Mouse (Mus musculus): Measurements from ENCODE around the gene Mtap.

Mtap gene

DNA sequence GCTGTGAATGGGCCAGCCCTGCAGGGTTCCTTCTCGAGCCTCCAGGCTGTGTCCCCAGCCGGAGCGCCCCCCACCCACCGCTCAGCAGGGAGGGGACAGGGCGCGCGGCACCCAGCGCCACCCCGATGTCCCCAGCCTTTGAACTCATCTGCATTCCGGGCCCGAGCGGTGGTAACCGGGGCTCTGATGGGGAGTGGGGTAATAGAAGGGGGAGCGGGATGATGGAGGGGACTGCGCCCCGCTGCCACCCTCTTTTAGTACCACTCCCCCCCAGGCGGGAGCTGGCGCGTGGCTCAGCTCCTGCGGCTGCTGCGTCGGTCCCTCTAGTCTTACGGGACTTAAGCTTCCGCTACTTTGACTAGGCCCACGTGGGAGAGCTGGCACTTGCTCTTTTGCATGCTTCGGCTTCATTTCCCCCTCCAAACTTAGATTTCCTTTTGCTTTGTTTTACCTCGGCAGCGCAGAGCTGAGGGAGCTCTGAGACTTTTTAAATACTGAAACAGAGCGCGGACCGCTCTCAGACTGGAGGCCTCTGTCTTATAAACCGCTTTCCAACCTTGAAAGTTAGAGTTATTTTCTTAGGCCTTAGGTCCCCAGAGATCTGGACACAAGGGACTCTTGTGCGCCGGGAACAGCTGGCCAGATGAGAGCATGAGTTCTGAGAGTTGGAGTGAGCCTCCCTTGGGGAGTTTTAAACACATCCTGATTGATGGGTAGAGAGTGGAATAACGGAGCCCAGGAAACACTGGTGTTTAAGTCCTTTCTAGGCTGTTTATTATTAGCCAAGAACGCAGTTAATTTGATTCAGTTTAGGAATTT is 829 bp downstream of the Mtap start:
- peak; percentile 59 for DNase-seq

DNA sequence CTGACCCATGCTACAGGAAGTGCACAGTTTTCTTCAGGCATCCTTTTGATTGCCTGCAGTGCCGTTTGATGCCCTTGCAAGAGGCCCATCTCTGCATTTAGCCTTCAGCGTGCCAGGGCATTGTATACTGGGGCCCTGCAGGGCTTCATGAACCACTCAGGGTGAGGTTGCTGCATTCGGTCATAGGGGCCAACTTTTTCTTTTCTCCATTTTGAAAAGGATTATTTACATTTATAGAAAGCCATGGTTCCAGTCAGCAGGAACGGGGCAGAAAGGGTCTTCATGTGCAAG is 1.4 kb downstream of the Mtap start:
- no peak for DNase-seq

DNA sequence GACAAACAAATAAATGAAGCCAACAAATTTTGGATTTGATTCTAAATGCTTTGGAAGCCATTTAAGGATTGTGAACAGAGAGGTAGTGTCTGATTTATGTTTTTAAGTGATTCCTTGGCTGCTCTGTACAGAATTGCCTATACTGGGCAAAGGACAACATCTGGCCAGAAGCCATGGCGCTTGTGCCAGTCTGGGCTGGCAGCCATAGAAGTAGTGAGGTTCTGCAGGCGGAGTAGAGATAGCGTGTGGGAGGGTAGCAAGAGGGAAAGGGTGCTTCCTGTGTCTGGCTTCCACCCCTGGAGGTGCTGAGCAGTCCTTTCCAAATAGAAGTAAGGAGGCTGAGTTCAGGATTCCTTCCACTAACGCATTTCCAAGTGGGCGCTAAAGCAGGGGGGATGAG is 3.9 kb downstream of the Mtap start:
- peak; percentile 48 for DNase-seq

DNA sequence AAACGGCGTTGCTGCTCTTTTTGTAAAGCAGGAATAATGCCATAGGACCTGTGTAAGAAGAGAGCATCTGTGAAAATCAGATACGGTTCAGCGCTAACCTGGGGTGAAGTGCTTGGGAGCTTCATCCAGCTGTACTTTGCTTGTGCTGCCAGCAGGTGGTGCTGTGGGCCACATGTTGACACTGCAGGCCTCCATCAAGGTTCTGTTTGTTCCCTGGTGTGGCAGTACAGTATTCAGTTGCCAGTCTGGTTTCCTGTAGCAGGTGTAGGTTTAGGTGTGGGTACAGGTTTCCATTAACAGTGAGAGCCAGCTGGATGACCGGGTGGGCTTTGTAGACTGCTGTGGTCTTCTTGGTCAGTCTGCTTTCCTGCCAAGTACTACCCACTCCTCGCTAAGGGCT is 8.5 kb downstream of the Mtap start:
- DNase-seq, result peak; percentile 74

DNA sequence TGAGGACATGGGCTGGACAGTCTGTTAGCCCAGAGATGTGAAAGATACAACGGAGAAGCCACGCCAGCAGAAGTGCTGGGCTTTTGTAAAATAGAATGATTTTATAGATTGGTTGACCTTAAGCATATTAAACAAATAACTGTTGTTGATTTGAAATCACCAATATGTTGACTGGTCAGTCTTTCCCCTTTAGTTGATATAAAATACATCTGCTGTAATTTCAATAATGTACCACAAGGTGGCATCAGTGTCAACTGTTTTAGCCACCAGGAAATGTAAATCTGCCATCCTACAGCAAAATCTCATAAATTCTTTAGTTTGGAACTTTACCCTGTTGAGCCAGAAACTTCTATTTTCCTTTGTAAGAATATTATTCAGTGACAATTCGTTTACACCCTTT is 9.4 kb downstream of the Mtap start:
- DNase-seq, result no peak

DNA sequence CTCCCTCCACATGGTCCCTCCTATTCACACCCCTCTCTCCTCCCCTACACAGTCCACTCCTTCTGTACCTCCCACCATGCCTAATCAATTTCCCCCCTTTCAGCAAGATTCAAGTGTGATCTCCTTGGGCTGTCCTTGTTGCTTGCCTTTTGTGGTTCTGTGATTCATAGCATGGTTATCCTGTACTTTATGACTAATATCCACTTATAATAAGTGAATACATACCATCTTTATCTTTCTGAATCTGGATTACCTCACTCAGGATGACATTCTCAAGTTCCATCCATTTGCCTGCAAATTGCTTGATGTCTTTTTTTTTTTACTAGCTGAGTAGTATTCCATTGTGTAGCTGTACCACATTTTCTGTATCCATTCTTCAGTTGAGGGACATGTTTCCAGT is 12.3 kb downstream of the Mtap start:
- DNase-seq, result no peak

DNA sequence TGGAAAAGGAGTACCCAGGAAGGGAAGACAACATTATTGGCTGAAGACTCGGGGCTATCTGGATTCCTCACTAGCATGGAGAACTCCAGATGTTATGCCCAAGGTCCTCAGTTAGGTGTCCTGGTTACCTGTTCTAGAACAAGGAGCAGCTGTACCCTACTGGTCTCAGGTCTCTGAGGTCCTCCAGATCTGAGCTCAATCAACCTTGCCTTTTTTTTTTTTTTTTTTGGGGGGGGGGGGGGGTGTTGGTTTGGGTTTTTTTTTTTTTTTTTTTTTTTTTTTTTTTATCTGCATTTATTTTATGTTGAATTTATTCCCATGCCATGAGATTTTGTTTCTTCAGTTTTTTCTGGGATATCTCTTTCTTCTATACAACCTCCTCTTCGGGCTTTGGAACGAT is 24.5 kb downstream of the Mtap start:
- DNase-seq, result no peak

DNA sequence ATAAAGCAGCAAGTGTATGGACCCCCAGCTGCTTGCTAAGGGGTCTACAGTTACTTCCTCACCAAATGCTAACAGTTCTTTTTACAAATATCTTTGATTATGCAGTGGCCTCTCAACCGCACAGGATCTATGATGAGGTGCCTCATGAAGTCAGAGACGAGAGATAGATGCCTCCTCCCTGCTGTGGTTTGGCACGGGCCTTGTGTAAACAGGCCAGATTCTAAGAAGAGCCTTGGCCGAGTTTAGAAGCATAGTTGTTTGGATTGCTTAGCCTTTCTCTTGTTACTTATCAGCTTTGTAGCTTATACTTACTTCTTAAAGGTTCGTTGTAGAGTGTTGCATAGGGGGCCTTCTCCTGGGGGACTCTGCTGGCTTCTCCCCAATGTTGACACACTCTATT is 25.6 kb downstream of the Mtap start:
- no peak for DNase-seq

DNA sequence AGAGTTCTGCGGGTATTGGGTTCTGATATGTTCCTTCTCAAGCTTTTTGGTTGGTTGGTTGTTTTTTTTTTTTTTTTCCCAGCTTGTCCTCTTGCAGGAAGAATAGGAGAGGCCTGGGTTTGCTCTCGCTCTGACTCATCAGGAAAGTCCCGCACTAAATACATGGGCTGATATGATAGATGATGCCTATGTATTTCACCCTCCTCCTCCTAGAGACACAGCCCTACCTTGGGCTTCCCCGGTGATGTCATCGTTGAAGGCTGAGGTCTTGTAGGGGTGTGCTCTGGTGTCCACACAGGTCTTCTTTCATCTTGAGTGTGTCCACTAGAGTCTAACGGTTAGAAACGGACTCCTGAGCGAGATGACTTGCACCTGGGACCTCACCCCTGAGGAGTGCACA is 26.7 kb downstream of the Mtap start:
- DNase-seq, result no peak

DNA sequence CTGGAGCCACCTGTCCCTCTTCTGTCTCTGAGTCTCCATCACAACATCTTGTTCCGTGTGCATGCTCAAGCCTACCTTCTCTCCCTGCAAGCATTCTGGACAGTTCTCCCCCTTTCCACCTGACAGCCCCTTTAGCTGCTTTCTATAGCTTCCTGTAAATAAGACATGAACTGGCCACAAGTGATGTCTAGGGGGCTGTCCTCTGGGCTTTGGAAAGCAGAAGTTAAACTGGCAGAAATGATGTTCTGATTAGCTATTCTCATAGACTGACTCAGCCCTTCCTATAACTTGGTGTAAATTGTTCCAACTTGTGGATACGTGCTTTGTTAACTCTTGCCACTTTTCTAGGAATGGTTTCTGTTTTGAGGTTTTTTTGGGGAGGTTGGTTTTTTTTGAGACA is 27.8 kb downstream of the Mtap start:
- DNase-seq, result no peak

DNA sequence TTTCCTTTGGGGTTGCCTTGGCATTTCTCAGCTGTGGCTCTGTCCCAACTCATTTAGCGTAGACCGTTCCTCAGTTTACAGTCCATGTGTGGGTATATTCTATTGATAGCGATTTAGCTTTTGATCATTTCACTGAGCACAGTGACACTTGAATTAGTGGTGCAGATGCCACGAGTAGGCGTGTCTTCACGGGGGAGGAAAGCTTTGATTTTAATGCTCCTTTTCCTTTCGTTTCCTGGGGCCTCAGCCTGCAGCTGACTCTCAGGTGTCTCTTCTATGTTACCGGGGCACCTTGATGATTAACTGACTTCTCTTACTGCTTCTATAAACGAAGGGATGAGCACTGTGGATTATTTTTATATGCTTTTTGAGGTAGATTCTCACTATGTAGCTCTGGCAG is 32.0 kb downstream of the Mtap start:
- DNase-seq, result no peak

DNA sequence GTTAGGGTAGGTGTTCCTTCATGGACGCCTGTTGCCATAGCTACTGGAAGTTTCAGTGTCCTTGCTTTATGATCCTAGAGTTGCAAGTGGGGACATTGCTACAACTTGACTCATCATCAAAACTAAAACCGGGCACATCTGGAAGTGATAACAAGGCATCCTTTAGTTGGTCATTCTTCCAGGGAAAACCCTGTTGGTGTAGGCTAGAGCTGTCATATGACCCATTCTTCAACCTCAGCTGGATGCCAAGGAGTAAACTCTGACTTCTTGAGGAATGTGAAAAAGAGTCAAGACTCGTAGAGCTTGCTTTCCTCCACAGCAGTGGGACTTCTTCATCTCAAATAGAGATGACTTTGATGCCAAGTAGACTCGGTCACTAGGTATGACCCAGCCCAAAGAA is 32.8 kb downstream of the Mtap start:
- no peak for DNase-seq

DNA sequence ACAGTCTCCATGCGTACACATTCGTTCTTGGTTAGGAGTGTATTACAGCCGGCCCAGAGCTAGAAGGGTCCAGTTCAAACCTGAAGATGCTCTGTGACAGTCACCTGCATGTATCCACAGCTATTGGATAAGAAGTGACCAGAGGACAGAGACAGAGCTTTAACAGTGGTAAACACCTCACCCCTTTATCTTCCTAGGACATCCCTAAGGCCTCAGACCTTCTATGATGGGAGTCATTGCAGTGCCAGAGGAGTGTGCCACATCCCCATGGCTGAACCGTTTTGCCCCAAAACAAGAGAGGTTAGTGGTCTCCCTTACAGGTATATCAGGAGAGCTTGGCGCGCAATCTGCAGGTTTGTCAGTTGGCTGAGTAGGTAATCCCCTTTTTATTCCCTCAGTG is 34.0 kb downstream of the Mtap start:
- DNase-seq, result no peak

DNA sequence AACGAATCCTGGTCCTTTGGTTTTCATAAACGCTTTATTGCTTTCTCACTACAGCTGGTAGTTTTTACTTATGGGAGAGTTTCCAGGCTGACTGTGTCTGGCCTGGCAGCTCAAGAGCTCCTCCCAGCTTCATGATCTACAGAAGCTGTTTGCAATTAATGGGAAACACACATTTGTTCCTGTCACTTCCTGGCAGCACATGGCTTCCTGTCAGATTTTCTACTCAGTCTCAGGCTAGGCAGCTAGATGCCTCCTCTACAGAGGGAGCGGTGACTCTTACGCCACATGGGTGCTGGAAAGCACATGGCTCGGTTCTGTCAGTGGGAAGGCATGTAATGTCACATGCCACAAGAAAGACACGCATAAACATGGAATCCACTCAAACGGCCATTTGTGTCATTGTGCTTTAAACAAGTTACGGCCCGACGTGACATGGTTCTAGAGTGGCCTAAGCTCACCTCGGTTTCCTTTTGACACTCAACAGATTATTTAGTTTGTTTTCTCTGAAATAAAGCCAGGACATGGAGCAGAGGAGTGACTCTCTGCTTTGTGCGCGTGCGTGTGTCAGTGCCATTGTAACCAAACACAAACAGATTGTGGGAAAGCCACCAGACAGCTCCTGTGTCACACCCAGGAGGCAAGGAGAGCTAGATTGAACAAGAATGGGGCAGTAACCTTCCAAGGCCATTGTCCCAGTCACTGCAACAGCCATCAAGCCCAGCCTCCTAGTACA is 36.1 kb downstream of the Mtap start:
- DNase-seq, result peak; percentile 13

DNA sequence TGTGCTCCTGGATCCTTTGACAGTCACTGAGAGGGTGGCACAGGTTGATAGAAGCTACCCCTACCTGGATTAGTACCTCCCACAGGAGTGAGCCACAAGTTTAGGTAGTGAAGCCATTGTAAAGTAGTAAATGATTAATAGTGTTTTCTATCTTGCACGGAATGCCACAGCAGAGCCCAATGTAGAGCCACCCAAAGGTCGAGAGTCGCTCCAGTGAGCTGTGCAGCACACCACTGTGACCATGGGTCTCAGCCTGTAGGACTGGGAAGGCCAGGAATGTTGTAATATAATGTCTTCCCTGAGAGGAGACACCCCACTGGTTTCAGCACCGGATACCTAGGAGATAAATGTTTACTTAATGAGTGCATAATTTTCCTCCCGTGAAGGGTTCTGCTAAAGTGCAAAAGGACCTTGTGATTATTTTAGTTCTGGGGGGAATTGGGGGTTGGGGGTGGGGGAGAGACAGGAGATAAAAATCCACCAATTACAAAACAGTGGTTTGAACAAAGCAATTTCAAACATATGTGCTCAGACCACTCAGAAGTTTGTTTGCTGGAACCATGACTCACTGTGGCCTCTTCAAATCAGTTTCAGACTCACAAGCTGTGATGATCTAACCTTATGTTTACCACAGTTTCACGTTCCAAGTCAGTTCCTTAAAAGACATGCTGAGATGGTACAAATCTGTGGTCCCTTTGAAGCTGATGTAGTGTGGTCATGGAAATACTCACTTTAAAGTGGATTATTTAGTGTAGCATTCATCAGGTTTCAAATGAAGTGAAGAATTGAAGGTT is 40.8 kb downstream of the Mtap start:
- peak; percentile 41 for DNase-seq

DNA sequence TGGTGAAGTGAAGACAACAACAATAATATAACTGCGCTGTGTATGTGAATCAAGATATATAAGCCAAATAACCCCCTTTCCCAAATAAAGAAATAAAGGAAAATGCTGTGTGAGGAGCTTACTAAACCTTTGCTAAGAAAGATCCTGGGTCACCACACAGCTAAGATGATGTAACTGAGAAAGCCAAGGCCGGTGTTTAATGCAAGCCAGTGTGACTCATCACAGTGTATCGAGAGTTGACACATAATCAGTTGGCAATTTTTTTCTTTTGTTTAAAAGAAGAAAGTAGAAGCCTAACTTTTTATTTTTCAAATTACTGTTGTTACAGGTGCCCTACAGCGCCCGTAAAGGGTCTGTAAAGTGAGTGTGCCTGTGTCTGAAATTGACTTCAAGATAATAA is 43.2 kb downstream of the Mtap start:
- DNase-seq, result no peak

DNA sequence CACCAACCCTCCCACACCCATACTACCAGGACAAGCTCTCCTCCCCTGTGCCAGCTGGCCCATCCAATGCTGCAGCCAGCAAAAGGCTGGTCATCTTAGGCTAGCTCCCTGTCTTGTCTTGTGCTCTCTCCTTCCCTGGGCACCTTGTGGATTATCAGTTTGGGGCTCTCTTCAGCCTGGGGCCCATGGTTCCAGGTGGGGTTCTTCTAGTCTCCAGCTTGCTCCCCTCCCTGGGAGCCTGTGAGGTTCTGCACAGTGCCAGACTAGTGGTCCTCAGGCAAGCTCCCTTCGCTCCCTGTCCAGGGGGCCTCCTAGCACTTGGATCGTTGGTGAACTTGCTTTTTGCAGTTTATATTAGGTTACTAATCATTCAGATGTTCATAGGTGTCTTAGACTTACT is 44.7 kb downstream of the Mtap start:
- no peak for DNase-seq

DNA sequence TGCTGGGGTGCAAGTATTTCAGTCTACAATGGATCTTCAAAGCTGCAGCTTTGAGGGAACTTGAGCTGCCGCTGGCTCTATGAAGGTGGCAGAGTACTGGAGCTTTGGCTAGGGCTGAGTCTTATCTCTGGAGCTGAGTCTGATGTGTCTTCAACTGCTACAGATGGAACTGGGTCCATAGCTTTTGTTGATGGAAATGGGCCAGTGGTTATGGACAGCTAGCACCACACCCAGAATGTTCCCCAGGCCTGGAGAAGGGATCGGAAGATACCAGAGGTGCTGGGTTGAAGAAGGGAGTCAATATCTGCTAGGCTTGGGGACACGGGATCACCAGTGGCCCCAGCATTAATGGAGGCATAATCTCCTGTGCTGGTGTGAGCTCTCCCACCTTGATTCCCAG is 45.6 kb downstream of the Mtap start:
- DNase-seq, result no peak

DNA sequence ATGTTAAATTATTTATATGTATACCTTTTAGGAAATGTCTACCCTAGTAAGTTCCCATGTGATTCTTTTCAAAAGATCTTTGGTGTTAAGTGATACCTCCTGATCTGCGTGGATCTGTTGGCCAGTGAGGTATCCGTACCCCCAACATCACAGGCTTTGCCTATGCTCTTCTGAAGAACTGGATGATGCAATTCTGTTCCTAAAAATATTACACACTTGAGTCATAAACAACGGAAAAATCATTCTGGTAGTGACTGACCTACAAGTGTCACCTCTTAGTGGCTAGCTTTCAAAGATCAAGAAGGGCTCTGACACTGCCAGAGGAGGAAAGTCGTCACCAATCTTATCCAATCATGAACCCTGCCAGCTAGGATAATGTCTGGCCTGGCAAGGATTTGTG is 58.6 kb downstream of the Mtap start:
- DNase-seq, result no peak

DNA sequence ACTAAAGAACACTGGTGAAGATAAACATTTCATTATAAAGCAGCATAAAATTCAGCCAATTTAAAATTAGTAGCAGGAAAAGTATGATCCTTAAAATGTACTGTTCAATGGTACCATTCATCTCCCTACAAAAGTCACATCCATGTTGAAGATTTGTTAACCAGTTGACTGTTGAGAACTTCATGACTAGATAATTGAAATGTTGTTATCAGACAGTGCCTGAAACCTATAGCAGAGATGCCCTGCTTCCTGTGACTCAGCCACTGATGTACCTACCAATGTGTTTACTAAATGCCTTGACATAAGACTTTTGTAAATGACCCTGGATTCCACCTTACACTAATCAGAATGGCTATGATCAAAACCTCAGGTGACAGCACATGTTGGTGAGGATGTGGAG is 60.2 kb downstream of the Mtap start:
- no peak for DNase-seq

DNA sequence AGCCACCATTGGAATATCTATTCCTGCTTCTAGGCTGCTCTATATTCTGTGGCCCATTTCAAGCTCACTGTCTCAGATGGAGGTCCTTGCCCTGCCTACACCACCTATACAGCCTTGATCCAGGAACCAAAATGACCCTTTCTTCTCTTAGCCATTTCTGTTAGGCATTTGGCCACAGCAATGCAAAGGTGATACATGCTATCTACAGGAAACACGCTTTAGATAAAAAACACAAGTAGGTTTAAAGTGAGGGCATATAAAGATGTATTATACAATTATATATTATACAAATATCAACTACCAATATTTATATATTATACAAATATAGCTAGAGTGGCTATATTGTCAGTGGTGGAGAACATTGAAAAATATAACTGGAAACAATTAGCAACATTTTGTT is 63.9 kb downstream of the Mtap start:
- DNase-seq, result no peak

DNA sequence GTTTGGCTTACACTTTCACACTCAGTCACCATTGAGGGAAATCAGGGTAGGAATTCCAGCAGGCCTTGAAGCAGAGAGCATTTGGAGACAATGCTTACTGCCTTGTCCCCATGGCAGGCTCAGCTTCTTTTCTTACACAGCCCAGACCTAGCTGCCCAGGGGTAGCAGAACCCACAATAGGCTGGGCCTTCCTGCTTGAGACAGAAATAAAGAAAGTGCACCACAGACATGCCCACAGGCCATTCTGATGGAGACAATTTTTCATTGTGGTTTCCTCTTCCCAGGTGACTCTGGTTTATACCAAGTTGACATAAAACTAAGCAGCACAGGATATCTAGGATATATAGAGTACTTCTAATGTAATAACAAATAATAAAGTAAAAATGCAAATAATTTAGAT is 72.4 kb downstream of the Mtap start:
- DNase-seq, result no peak

DNA sequence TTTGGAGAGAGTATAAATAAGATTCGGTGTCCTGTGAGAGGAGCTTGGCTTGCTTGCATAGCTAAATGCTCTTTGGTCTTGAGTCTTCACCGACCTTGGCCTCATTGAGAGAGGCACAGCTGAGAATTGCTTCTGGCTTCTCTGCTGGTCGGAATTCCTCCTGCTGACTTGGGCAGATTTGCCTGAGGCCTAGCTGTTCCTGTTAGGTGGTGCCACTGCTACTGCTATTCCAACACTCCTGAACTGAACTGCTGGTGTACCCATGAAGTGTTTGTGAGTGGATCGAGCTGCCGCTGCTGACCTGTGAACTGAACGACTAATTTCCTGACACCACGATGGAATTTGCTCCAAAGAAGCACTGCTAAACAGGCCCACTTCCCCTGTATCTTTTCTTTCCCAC is 73.4 kb downstream of the Mtap start:
- no peak for DNase-seq

DNA sequence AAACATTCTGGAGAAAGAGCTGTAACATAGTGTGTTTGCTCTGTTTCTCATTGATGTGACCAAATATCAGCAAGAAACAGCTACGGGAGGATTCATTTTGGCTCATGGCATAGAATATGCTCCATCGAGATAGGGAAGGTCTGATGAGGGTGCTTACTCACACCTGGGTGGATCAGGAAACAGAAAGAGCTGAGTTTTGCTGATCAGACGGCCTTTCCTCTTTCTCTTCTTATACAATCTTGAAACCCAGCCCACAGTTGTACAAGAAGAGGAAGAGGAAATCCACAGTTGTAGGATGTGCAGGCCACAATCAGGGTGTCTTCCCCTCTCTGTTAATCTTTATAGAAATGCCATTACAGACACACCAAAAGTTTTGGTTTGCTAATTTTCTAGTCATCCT is 75.3 kb downstream of the Mtap start:
- DNase-seq, result no peak
